ENCODE assay signal across 8 mouse cellular contexts in the genomic region with DNA sequence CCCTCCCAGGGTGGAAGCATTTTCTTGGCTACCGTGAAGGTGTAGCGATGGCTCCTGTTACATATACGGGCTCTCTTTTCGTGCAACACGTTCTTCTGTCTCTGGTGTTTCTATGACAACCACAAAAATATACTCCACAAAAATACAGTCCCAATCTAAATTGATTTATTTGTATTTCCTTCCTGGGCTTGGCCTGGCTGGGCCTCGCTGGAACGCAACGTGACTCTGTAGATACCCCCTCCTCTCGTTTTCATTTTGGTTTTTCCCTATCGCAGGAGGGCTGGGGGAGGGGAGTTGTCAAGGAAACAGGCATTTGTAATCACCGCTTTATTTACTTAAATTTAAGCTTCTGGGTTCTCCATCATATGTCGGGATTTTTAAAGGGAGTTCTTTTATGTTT. TPM values are rescaled to one million over a fixed set of nuclear protein-coding genes. Genes with fewer than 3 reads are reported as not detected.
DNase-seq lines count a peak whose midpoint lies in the region; ATAC-seq and TF ChIP-seq lines count a peak whose summit lies in the region.

No protein-coding gene starts in this region.

- H3K36me3 ChIP-seq in megakaryocyte, embryonic 14.5 days (replicated peaks; ENCODE audit: low read length): no peaks in the 10 kb centered on the region
- H3K36me3 ChIP-seq in limb, embryonic 13.5 days: peaks cover 11% of the 10 kb centered on the region
- no peaks in the 10 kb centered on the region for H3K36me3 ChIP-seq in myocyte (ENCODE audit: control insufficient read depth, insufficient read depth)

- H3K9ac ChIP-seq in limb, embryonic 13.5 days: peak overlapping the region; percentile 77

- H3K4me2 ChIP-seq in limb, embryonic 13.5 days (replicated peaks): peak overlapping the region; percentile 86
- H3K4me2 ChIP-seq in myocyte (ENCODE audit: low read depth): peak overlapping the region; percentile 77

- DNase-seq in kidney, adult 11 months: peak; percentile 5
- DNase-seq in thymus, postnatal 10 days (ENCODE audit: low spot score in 2 of 2): peak; percentile 17 to 19

- H3K27ac ChIP-seq in brown adipose tissue, adult 24 weeks (replicated peaks; ENCODE audit: low read depth, low read length): no peak overlapping the region
- peak overlapping the region; percentile 96 for H3K27ac ChIP-seq in limb, embryonic 13.5 days

- peaks cover 6% of the 10 kb centered on the region for H3K27me3 ChIP-seq in megakaryocyte, embryonic 14.5 days (replicated peaks)
- H3K27me3 ChIP-seq in limb, embryonic 13.5 days: no peaks in the 10 kb centered on the region
- H3K27me3 ChIP-seq in myocyte (ENCODE audit: control insufficient read depth, insufficient read depth, insufficient read length): no peaks in the 10 kb centered on the region

- H3K4me1 ChIP-seq in megakaryocyte, embryonic 14.5 days: peaks cover 24% of the 10 kb centered on the region
- H3K4me1 ChIP-seq in brown adipose tissue, adult 24 weeks (ENCODE audit: control insufficient read depth, insufficient read depth, insufficient read length, low read length): no peaks in the 10 kb centered on the region
- peaks cover 13% of the 10 kb centered on the region for H3K4me1 ChIP-seq in limb, embryonic 13.5 days

- peak overlapping the region; percentile 15 for H3ac ChIP-seq in myocyte (ENCODE audit: control insufficient read depth, insufficient read length)

- TF ChIP-seq POLR2A in myocyte (IDR thresholded peaks at IDR 0.05; ENCODE audit: insufficient read length, low read depth): no peak

- peak overlapping the region; percentile 94 for H3K4me3 ChIP-seq in megakaryocyte, embryonic 14.5 days (replicated peaks)
- H3K4me3 ChIP-seq in brown adipose tissue, adult 24 weeks (ENCODE audit: insufficient read depth, low read depth, low read length): peak overlapping the region; percentile 74
- peak overlapping the region; percentile 60 for H3K4me3 ChIP-seq in limb, embryonic 13.5 days
- peak overlapping the region; percentile 62 for H3K4me3 ChIP-seq in myocyte

- no peak for ATAC-seq in megakaryocyte, adult 5-6 weeks (ENCODE audit: poor library complexity, severe bottlenecking)
- ATAC-seq in frontal cortex, adult (ENCODE audit: low TSS enrichment): peak; percentile 22; the same call in 1 of the 2 replicates
- peak; percentile 20; the same call in 1 of the 2 replicates for ATAC-seq in limb, embryonic 13.5 days (ENCODE audit: low FRiP score, low read depth)

- WGBS in limb, embryonic 13.5 days: under 1% methylated on average over 12 of the region's 12 CpGs

- H3K79me2 ChIP-seq in myocyte (ENCODE audit: control insufficient read depth, insufficient read depth): peaks cover 33% of the 10 kb centered on the region

- peaks cover 8% of the 10 kb centered on the region for H3K9me3 ChIP-seq in megakaryocyte, embryonic 14.5 days
- no peaks in the 10 kb centered on the region for H3K9me3 ChIP-seq in limb, embryonic 13.5 days

TF ChIP-seq in myocyte, 11 proteins besides CTCF, POLR2A, EP300 and RAD21:
- TF ChIP-seq MAX (IDR thresholded peaks at IDR 0.05; ENCODE audit: low read depth) (no peak), MYOD1 (IDR thresholded peaks at IDR 0.05; ENCODE audit: control insufficient read depth in 1 of 3, insufficient read length in 2 of 3, low read depth in 2 of 3) (no peak)

RNA-seq across cellular contexts. Expression of a gene that starts 1.2 kb away (rescaled TPM):
- polyA plus RNA-seq in megakaryocyte, embryonic 14.5 days (2012; ENCODE audit: insufficient read depth, low replicate concordance): 1.0 TPM in 1 of 2 replicates, not detected in the other
- total RNA-seq in megakaryocyte, adult 5-6 weeks (2015): 8.9 and 12.8 TPM in 2 replicates
- total RNA-seq in megakaryocyte, adult 5-6 weeks (2017): 11.8 and 12.1 TPM in 2 replicates
- 2.4 and 3.3 TPM in 2 replicates for polyA plus RNA-seq in brown adipose tissue, adult 24 weeks (2012; ENCODE audit: insufficient read depth, insufficient read length, missing spikeins)
- 38.8 and 40.1 TPM in 2 replicates for polyA plus RNA-seq in limb, embryonic 13.5 days (2015; fragmentation: Nextera tagmentation; extraction: Ambion mirVana)
- polyA plus RNA-seq in myocyte (2012; fragmentation: generic; extraction: Trizol): 35.8 TPM
